Mouse (Mus musculus): Measurements from ENCODE around the gene Ndufv3.

DNA sequence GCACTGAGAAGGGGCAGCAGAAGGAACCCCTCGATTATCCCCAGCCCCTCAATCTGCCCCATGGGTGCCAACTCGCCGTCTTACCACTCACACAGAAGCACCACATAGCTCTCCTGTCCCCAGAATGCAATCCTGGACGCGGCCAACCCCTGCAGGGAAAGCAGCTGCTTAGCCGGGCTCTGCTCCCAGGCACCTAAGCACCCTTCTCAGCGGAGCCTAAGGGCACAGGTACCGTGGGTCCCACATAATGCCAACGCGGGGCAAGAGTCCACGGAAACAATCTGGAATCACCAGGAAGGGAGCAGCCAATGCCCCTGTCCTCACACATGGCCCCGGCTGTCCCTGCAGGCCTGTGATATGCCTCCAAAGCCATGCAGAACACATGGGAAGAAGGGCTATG lies 20.2 kb upstream of the Ndufv3 start:
- TF ChIP-seq CTCF (conservative IDR thresholded peaks at IDR 0.05; ENCODE audit: insufficient read depth, insufficient read length, low read depth, low read length) (no peak), POLR2A (IDR thresholded peaks at IDR 0.05; ENCODE audit: low read depth, low read length) (no peak)

Data from kidney, adult 2 months (tissue).